Mouse (Mus musculus): Measurements from ENCODE around the gene Vtcn1. TPM values are rescaled to one million over a fixed set of nuclear protein-coding genes. Genes with fewer than 3 reads are reported as not detected.

Vtcn1 gene
- polyA plus RNA-seq, 1 experiment from 2014 or later: not detected

- Histone ChIP-seq H3K36me3 (no peaks in the 10 kb centered on the region), H3K9ac (replicated peaks) (no peak overlapping the region), H3K27me3 (no peaks in the 10 kb centered on the region), H3K4me1 (peaks cover 9% of the 10 kb centered on the region), H3K27ac (replicated peaks) (no peak overlapping the region), H3K4me2 (replicated peaks) (no peak overlapping the region), H3K9me3 (no peaks in the 10 kb centered on the region), H3K4me3 (no peak overlapping the region)
- peak; percentile 57; the same call in 1 of the 2 replicates for ATAC-seq (replicated peaks)
- WGBS: 51% methylated on average over 23 of the region's 23 CpGs
Measured at GRCm38 (mm10) chr3:100861307-100862303, 36.3 kb downstream of the Vtcn1 start.

- Histone ChIP-seq H3K36me3 (no peaks in the 10 kb centered on the region), H3K27me3 (no peaks in the 10 kb centered on the region), H3K4me1 (peaks cover 1% of the 10 kb centered on the region), H3K4me3 (no peak overlapping the region), H3K4me2 (replicated peaks) (no peak overlapping the region), H3K9me3 (no peaks in the 10 kb centered on the region), H3K27ac (replicated peaks) (no peak overlapping the region), H3K9ac (replicated peaks) (no peak overlapping the region)
- no peak for ATAC-seq (replicated peaks)
- 12% methylated on average over 5 of the region's 5 CpGs for WGBS
Measured at GRCm38 (mm10) chr3:100866946-100867345, 41.7 kb downstream of the Vtcn1 start.

- 85% methylated on average over 4 of the region's 4 CpGs for WGBS
- no peak for ATAC-seq (replicated peaks)
- no peaks in the 10 kb centered on the region for H3K36me3 ChIP-seq
- 0 out of 2 replicates have a peak, but pooled peaks cover 3% of the 10 kb centered on the region for H3K4me1 ChIP-seq
- no peaks in the 10 kb centered on the region for H3K27me3 ChIP-seq
- H3K9ac ChIP-seq (replicated peaks): no peak overlapping the region
- H3K4me2 ChIP-seq (replicated peaks): no peak overlapping the region
- H3K4me3 ChIP-seq: no peak overlapping the region
- H3K9me3 ChIP-seq: no peaks in the 10 kb centered on the region
- no peak overlapping the region for H3K27ac ChIP-seq (replicated peaks)
Measured at GRCm38 (mm10) chr3:100877057-100877456, 51.8 kb downstream of the Vtcn1 start.

GRCm38 (mm10) chr3:100881403-100881802 is 56.1 kb downstream of the Vtcn1 start:
- no peaks in the 10 kb centered on the region for H3K9me3 ChIP-seq
- H3K27ac ChIP-seq (replicated peaks): no peak overlapping the region; the same call in 1 of the 2 replicates
- no peak overlapping the region for H3K4me2 ChIP-seq (replicated peaks)
- no peaks in the 10 kb centered on the region for H3K27me3 ChIP-seq
- ATAC-seq (replicated peaks): no peak; the same call in 1 of the 2 replicates
- 0 out of 2 replicates have a peak, but pooled peaks cover 3% of the 10 kb centered on the region for H3K4me1 ChIP-seq
- no peak overlapping the region for H3K9ac ChIP-seq (replicated peaks)
- H3K36me3 ChIP-seq: no peaks in the 10 kb centered on the region
- WGBS: 69% methylated on average over 6 of the region's 6 CpGs
- H3K4me3 ChIP-seq: no peak overlapping the region

GRCm38 (mm10) chr3:100881843-100882634 is 56.8 kb downstream of the Vtcn1 start:
- no peak overlapping the region; the same call in 1 of the 2 replicates for H3K27ac ChIP-seq (replicated peaks)
- no peak; the same call in 1 of the 2 replicates for ATAC-seq (replicated peaks)
- WGBS: 70% methylated on average over 9 of the region's 9 CpGs

GRCm38 (mm10) chr3:100889234-100889633 is 64.0 kb downstream of the Vtcn1 start:
- Histone ChIP-seq H3K4me3 (no peak overlapping the region), H3K27me3 (no peaks in the 10 kb centered on the region), H3K4me2 (replicated peaks) (no peak overlapping the region), H3K27ac (replicated peaks) (no peak overlapping the region), H3K9ac (replicated peaks) (no peak overlapping the region), H3K9me3 (no peaks in the 10 kb centered on the region), H3K36me3 (no peaks in the 10 kb centered on the region), H3K4me1 (no peaks in the 10 kb centered on the region)
- ATAC-seq (replicated peaks): no peak
- 90% methylated on average over 1 of the region's 1 CpGs for WGBS

More at GRCm38 (mm10) chr3:100881843-100882634, 56.8 kb downstream of the Vtcn1 start:
- H3K4me1 ChIP-seq: 0 out of 2 replicates have a peak, but pooled peaks cover 3% of the 10 kb centered on the region
- no peak overlapping the region for H3K4me2 ChIP-seq (replicated peaks)
- H3K27me3 ChIP-seq: no peaks in the 10 kb centered on the region
- H3K4me3 ChIP-seq: no peak overlapping the region
- no peaks in the 10 kb centered on the region for H3K9me3 ChIP-seq
- H3K9ac ChIP-seq (replicated peaks): no peak overlapping the region
- no peaks in the 10 kb centered on the region for H3K36me3 ChIP-seq

GRCm38 (mm10) chr3:100890406-100890805 is 65.1 kb downstream of the Vtcn1 start:
- H3K4me1 ChIP-seq: no peaks in the 10 kb centered on the region
- ATAC-seq (replicated peaks): no peak
- no peak overlapping the region for H3K4me3 ChIP-seq
- H3K27me3 ChIP-seq: no peaks in the 10 kb centered on the region
- no peaks in the 10 kb centered on the region for H3K36me3 ChIP-seq
- H3K9ac ChIP-seq (replicated peaks): no peak overlapping the region
- H3K9me3 ChIP-seq: no peaks in the 10 kb centered on the region
- H3K4me2 ChIP-seq (replicated peaks): no peak overlapping the region
- 83% methylated on average over 3 of the region's 3 CpGs for WGBS
- H3K27ac ChIP-seq (replicated peaks): no peak overlapping the region

- Histone ChIP-seq H3K4me3 (no peak overlapping the region), H3K27ac (replicated peaks) (no peak overlapping the region), H3K9ac (replicated peaks) (no peak overlapping the region), H3K4me2 (replicated peaks) (no peak overlapping the region), H3K27me3 (no peaks in the 10 kb centered on the region), H3K36me3 (no peaks in the 10 kb centered on the region), H3K4me1 (no peaks in the 10 kb centered on the region), H3K9me3 (no peaks in the 10 kb centered on the region)
- WGBS: 62% methylated on average over 11 of the region's 11 CpGs
- ATAC-seq (replicated peaks): no peak
Measured at GRCm38 (mm10) chr3:100892383-100893335, 67.4 kb downstream of the Vtcn1 start.

- no peaks in the 10 kb centered on the region for H3K9me3 ChIP-seq
- no peaks in the 10 kb centered on the region for H3K36me3 ChIP-seq
- WGBS: 54% methylated on average over 6 of the region's 6 CpGs
- no peak overlapping the region for H3K4me2 ChIP-seq (replicated peaks)
- no peaks in the 10 kb centered on the region for H3K4me1 ChIP-seq
- no peak overlapping the region for H3K27ac ChIP-seq (replicated peaks)
- no peak overlapping the region for H3K4me3 ChIP-seq
- ATAC-seq (replicated peaks): no peak; the same call in 1 of the 2 replicates
- H3K27me3 ChIP-seq: no peaks in the 10 kb centered on the region
- H3K9ac ChIP-seq (replicated peaks): no peak overlapping the region
Measured at GRCm38 (mm10) chr3:100895500-100895899, 70.2 kb downstream of the Vtcn1 start.

GRCm38 (mm10) chr3:100906128-100906527 is 80.9 kb downstream of the Vtcn1 start:
- H3K9ac ChIP-seq (replicated peaks): no peak overlapping the region
- H3K4me2 ChIP-seq (replicated peaks): no peak overlapping the region
- ATAC-seq (replicated peaks): no peak
- H3K9me3 ChIP-seq: no peaks in the 10 kb centered on the region
- no peaks in the 10 kb centered on the region for H3K36me3 ChIP-seq
- no peaks in the 10 kb centered on the region for H3K27me3 ChIP-seq
- no peaks in the 10 kb centered on the region for H3K4me1 ChIP-seq
- no peak overlapping the region for H3K27ac ChIP-seq (replicated peaks)
- H3K4me3 ChIP-seq: no peak overlapping the region
- 87% methylated on average over 6 of the region's 6 CpGs for WGBS

GRCm38 (mm10) chr3:100906916-100907315 is 81.7 kb downstream of the Vtcn1 start:
- Histone ChIP-seq H3K27me3 (no peaks in the 10 kb centered on the region), H3K4me2 (replicated peaks) (no peak overlapping the region), H3K4me3 (no peak overlapping the region), H3K9ac (replicated peaks) (no peak overlapping the region), H3K4me1 (no peaks in the 10 kb centered on the region), H3K36me3 (no peaks in the 10 kb centered on the region), H3K9me3 (no peaks in the 10 kb centered on the region), H3K27ac (replicated peaks) (no peak overlapping the region)
- no peak for ATAC-seq (replicated peaks)
- WGBS: 27% methylated on average over 3 of the region's 3 CpGs
